Mouse (Mus musculus) kidney, adult 2 months (tissue): ENCODE results near the gene Iars2.

Experiments
- CTCF ChIP-seq: fragments of 200-500 bp; conservative IDR thresholded peaks from 2 replicates; pipeline ENCODE4 v1.5.1; 2011; ENCODE audit warnings: low read depth, mild to moderate bottlenecking, control low read depth, low read length, moderate library complexity, mixed read lengths; ENCODE audit not compliant: insufficient read depth, insufficient read length
- POLR2A ChIP-seq: fragments of 200-500 bp; IDR thresholded peaks from one replicate; pipeline ENCODE4 v1.6.1; 2011; ENCODE audit warnings: low read depth, low read length, control low read depth

DNA sequence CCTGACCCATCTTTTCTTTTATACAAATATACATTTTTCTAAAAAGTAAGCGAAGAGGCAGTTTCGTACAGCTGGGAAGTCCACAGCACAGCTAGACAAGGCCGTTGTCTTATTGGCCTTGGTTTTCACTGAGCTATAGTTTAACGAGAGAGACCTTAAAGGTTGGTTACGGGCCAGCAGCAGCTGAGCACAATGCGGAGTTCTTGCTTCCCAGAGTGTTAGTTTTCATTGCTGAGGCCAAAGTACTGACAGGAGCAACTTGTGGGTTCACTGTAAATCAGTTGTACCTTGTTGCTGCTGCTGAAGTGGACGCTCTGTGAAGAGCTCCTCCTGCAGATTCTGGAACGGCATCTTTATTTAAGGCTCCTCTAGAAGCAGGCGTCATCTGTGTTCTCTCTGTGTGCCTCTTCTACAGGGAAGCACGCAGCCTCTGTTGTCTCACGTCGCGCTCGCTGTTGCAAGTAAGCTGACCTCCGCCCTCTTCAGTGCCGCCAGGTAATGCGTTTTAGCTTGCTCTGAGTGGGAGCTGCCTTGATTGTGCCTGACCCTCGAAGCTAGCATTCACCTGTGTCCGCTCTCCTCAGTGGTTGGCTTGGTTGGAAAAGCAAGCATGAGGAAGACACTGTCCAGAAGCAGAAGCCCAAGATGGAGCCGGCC is 81.6 kb downstream of the Iars2 start:
- TF ChIP-seq POLR2A (no peak), CTCF (no peak)
